Mouse (Mus musculus) neural tube, embryonic 14.5 days (tissue): ENCODE measurements around the gene Ermn. TPM values are rescaled to one million over a fixed set of nuclear protein-coding genes. Genes with fewer than 3 reads are reported as not detected.

Experiments used
- ATAC-seq: fragments of 200-750 bp; cut with Nextera tagmentation; 2 replicates; pipeline ENCODE4 v1.8.0; 2017; ENCODE audit warnings: low read depth, mild to moderate bottlenecking, moderate TSS enrichment, moderate library complexity
- H3K27ac ChIP-seq: fragments of 300-500 bp; sonication (generic); 2 replicates; pipeline ENCODE4 v1.5.1; 2014; ENCODE audit warnings: low read depth, mild to moderate bottlenecking, control low read depth, low read length, moderate library complexity, mixed read lengths
- H3K27me3 ChIP-seq: fragments of 300-500 bp; sonication (generic); 2 replicates; pipeline ENCODE4 v1.6.1; 2014; ENCODE audit warnings: low read length; ENCODE audit not compliant: control insufficient read depth, insufficient read depth
- H3K36me3 ChIP-seq: fragments of 300-500 bp; sonication (generic); 2 replicates; pipeline ENCODE4 v1.6.1; 2014; ENCODE audit warnings: low read length, mixed read lengths; ENCODE audit not compliant: control insufficient read depth, insufficient read depth
- H3K4me1 ChIP-seq: fragments of 300-500 bp; sonication (generic); 2 replicates; pipeline ENCODE4 v1.6.1; 2014; ENCODE audit warnings: low read length; ENCODE audit not compliant: control insufficient read depth, insufficient read depth
- H3K4me2 ChIP-seq: fragments of 300-500 bp; sonication (generic); 2 replicates; pipeline ENCODE4 v1.6.1; 2014; ENCODE audit warnings: mild to moderate bottlenecking, low read depth, low read length, control low read depth
- H3K4me3 ChIP-seq: fragments of 300-500 bp; sonication (generic); 2 replicates; pipeline ENCODE4 v1.5.1; 2014; ENCODE audit warnings: low read depth, low read length, control low read depth, mixed read lengths
- H3K9ac ChIP-seq: fragments of 300-500 bp; sonication (generic); replicated peaks from 2 replicates; pipeline ENCODE4 v1.6.1; 2014; ENCODE audit warnings: low read depth, mild to moderate bottlenecking, control low read depth, low read length, mixed read lengths
- H3K9me3 ChIP-seq: fragments of 300-500 bp; sonication (generic); 2 replicates; pipeline ENCODE4 v1.6.1; 2016; ENCODE audit warnings: low read length; ENCODE audit not compliant: control insufficient read depth
- WGBS: fragments of 180-500 bp; shearing (Covaris S2); extraction: QIAGEN DNeasy Blood & Tissue Kit; methylation state at CpG from one replicate; pipeline ENCODE4 v1.1.7; 2014; 5-methylcytosine and 5-hydroxymethylcytosine counted together
- polyA plus RNA-seq: library from polyadenylated mRNA; unstranded; fragments of >200 nt; fragmentation: Nextera tagmentation; extraction: Ambion mirVana; gene quantifications from 2 replicates; pipeline ENCODE4 v1.2.1, GENCODE M21; 2014

Gene Ermn
- polyA plus RNA-seq, 1 experiment from 2014 or later: 0.56 TPM

GRCm38 (mm10) chr2:58029404-58029803 is 23.3 kb downstream of the Ermn start:
- Histone ChIP-seq H3K4me1 (no peaks in the 10 kb centered on the region), H3K4me2 (no peak overlapping the region), H3K27ac (no peak overlapping the region), H3K27me3 (no peaks in the 10 kb centered on the region), H3K9me3 (no peaks in the 10 kb centered on the region), H3K9ac (no peak overlapping the region), H3K36me3 (no peaks in the 10 kb centered on the region), H3K4me3 (no peak overlapping the region)
- ATAC-seq: peak; percentile 74
- WGBS: 27% methylated on average over 7 of the region's 7 CpGs

DNA sequence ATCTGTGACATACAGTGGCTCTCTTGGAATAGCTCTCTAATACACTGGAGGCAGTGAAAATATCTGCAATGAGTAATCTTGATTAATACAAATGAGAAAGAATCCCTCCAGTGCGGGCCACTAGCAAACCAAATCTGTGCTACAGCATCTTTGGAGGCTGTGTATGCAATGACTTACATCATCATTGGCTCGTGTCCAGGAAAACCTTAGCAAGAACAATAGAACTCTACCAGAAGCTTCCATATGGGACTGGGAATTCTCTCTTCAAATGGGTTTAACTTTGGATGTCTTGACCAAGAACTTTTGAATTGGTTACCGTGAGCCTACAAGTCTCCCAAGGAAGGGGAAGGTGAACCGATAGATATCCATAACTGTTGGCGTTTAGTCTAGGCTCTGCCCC is 25.9 kb downstream of the Ermn start:
- WGBS: 90% methylated on average over 5 of the region's 5 CpGs
- H3K4me1 ChIP-seq: no peaks in the 10 kb centered on the region
- H3K36me3 ChIP-seq: no peaks in the 10 kb centered on the region
- ATAC-seq: no peak
- no peaks in the 10 kb centered on the region for H3K27me3 ChIP-seq
- H3K4me3 ChIP-seq: no peak overlapping the region
- no peaks in the 10 kb centered on the region for H3K9me3 ChIP-seq
- no peak overlapping the region for H3K9ac ChIP-seq
- no peak overlapping the region for H3K4me2 ChIP-seq
- H3K27ac ChIP-seq: no peak overlapping the region

DNA sequence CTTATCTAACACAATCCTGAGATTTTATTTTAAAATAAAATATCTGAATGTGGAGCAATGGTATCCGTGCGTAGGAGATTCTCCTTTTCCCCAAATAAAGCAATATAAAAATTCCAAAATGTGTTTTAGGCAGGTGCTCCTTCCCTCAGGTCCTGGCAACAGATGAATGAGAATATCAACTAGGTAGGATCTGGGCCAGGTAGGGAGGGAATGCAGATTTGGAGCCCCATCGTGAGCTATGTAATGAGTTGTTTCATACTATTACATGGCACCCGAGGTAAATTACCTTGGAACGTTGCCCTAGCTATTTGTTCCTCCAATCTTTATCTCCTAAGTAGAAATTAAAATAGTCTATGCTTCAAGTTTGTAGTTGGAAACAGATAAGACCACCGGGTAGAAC is 29.1 kb downstream of the Ermn start:
- Histone ChIP-seq H3K9ac (no peak overlapping the region), H3K27me3 (no peaks in the 10 kb centered on the region), H3K9me3 (no peaks in the 10 kb centered on the region), H3K4me2 (no peak overlapping the region), H3K4me1 (no peaks in the 10 kb centered on the region), H3K4me3 (no peak overlapping the region), H3K36me3 (no peaks in the 10 kb centered on the region), H3K27ac (no peak overlapping the region)
- 92% methylated on average over 6 of the region's 6 CpGs for WGBS
- ATAC-seq: no peak

GRCm38 (mm10) chr2:58007081-58007480 is 45.6 kb downstream of the Ermn start:
- no peak overlapping the region for H3K27ac ChIP-seq
- no peak overlapping the region for H3K4me3 ChIP-seq
- WGBS: 88% methylated on average over 5 of the region's 5 CpGs
- H3K4me2 ChIP-seq: no peak overlapping the region
- H3K4me1 ChIP-seq: no peaks in the 10 kb centered on the region
- no peak for ATAC-seq
- H3K9ac ChIP-seq: no peak overlapping the region
- no peaks in the 10 kb centered on the region for H3K27me3 ChIP-seq
- no peaks in the 10 kb centered on the region for H3K9me3 ChIP-seq
- no peaks in the 10 kb centered on the region for H3K36me3 ChIP-seq

- Histone ChIP-seq H3K4me3 (no peak overlapping the region), H3K27me3 (no peaks in the 10 kb centered on the region)
- 84% methylated on average over 3 of the region's 3 CpGs for WGBS
Observed at GRCm38 (mm10) chr2:58001497-58001896, 51.2 kb downstream of the Ermn start.

GRCm38 (mm10) chr2:57997752-57998430 is 54.8 kb downstream of the Ermn start, which contains the start of gene Galnt5:
Gene Galnt5, plus strand, starts transcription at chr2:57997884.
- 67% methylated on average over 12 of the region's 12 CpGs for WGBS
- ATAC-seq: no peak
- no peaks in the 10 kb centered on the region for H3K9me3 ChIP-seq
- H3K36me3 ChIP-seq: no peaks in the 10 kb centered on the region
- H3K4me3 ChIP-seq: no peak within 1 kb of the TSS
- no peaks in the 10 kb centered on the region for H3K27me3 ChIP-seq
- no peak within 1 kb of the TSS for H3K27ac ChIP-seq
- no peak within 1 kb of the TSS for H3K9ac ChIP-seq
- H3K4me2 ChIP-seq: no peak within 1 kb of the TSS
- H3K4me1 ChIP-seq: no peaks in the 10 kb centered on the region

More at GRCm38 (mm10) chr2:58001497-58001896, 51.2 kb downstream of the Ermn start:
- Histone ChIP-seq H3K9me3 (no peaks in the 10 kb centered on the region), H3K4me2 (no peak overlapping the region), H3K36me3 (no peaks in the 10 kb centered on the region), H3K9ac (no peak overlapping the region), H3K27ac (no peak overlapping the region), H3K4me1 (no peaks in the 10 kb centered on the region)
- ATAC-seq: no peak

Other genes with a start within 250 kb of the Ermn start
- 0.10 TPM in 1 of 2 replicates, not detected in the other for gene Galnt5, start 55.0 kb downstream of the Ermn start, polyA plus RNA-seq
- gene Cytip, start 142.7 kb upstream of the Ermn start, polyA plus RNA-seq: 0.33 TPM in 1 of 2 replicates, not detected in the other